Mouse (Mus musculus): ENCODE results near the gene Slc43a1. TPM values are rescaled to one million over a fixed set of nuclear protein-coding genes. Genes with fewer than 3 reads are reported as not detected.
A peak's percentile ranks its signal among the peaks of the same experiment; 100 is the strongest.

The Slc43a1 gene
- total RNA-seq, 2 experiments from 2014 or later = 7.7 to 8.4 TPM

DNA sequence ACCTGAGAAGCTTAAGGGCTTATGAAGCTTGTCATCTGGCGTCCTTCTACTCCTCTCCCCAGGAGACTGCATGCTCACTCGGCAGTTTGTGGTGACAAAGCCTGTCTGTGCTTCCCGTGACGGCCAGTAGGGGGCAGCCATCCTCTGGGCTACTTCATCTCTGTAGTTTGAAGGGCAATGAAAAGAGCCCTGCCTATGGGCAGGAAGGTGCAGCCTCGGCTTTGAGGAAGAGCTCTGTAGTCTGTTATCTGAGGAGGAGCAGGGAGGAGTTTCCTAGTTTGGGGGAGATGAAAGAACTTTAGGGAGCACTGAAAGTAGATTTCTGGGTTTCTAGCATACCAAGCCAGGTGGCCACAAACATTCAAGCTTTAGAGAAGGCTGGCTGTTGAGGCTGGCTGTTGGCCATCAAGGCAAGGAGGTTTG lies 29.9 kb downstream of the Slc43a1 start:
- DNase-seq = peak; percentile 50

- no peak for DNase-seq
Measured at GRCm38 (mm10) chr2:84868977-84869376, 30.3 kb downstream of the Slc43a1 start.

DNA sequence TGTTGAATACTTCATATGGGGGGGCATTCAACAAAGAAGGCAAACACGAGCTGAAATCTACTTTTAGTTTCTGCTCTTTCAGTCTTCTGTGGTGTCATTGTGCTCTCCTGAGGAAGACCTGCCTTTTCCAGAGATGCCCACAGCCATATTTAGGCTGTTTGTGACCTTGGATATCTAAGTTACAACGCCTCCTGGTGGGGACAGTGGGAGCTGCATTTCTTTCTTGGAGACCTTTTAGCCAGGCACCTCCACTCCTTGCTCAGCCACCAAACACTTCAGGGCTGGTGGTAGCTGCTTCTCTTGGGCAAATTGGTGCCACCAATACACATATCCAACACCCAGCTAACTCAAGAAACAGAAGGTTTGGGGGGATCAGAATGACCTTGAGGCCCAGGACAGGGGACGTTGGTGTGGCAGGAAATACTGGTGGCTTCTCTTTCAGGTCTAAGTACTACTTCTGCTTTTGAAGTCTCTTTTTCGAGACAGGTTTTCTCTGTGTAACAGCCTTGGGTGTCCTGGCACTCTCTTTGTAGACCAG lies 32.0 kb downstream of the Slc43a1 start:
- no peak for DNase-seq

DNA sequence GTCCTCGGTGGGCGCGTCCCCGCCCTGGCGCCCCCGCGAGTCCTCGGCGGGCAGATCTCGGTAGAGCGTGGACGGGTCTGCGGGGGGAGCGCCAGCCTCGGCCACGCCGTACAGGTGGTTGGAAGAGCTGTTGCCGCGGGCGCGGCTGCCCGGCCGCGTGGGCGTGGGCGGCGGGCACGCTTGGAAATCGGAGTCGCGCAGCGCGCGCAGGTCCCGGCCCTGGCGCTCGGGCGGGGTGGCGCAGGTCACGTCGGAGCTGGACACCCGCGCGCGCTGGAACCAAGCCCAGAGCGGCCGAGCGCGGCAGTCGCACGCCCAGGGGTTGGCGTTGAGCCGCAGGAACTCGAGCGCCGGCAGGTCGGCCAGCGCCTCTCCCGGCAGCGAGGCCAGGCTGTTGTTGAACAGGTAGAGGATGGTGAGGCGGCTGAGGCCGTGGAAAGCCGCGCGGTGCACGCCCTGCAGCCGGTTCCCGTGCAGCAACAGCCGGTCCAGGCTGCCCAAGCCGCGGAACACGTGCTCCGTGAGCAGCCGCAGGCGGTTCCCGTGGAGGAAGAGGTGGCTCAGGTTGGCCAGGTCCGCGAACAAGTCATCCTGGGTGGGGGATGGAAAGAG lies 33.6 kb downstream of the Slc43a1 start:
- peak; percentile 69 for DNase-seq

- no peak for DNase-seq
Measured at GRCm38 (mm10) chr2:84875842-84876241, 37.2 kb downstream of the Slc43a1 start.

- no peak for DNase-seq
Measured at GRCm38 (mm10) chr2:84880590-84880989, 41.9 kb downstream of the Slc43a1 start.

- no peak for DNase-seq
Measured at GRCm38 (mm10) chr2:84882606-84883005, 44.0 kb downstream of the Slc43a1 start.

- DNase-seq = no peak
Measured at GRCm38 (mm10) chr2:84883084-84883483, 44.4 kb downstream of the Slc43a1 start.

GRCm38 (mm10) chr2:84883530-84883929 lies 44.9 kb downstream of the Slc43a1 start:
- DNase-seq = no peak

DNA sequence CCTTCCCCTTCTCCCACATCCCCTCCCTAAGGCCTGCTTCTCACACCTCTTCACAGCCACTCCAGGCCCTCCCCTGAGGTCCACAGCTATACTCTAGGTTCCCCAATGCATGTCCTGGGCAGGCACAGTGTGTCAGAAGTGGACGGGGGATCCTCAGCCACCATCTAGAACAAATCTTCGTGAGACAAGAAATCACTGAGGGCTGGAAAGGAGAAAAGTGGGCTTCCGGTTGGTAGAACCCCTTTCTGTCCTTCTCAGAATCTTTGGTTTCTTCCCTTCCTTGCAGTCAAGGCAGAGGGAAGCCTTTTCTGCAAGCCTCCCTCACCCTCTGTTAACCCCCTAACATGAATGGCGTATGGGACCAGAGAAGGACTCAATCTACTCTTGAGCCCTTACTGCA lies 45.3 kb downstream of the Slc43a1 start:
- DNase-seq = no peak

- DNase-seq = no peak
Measured at GRCm38 (mm10) chr2:84884611-84885010, 46.0 kb downstream of the Slc43a1 start.

GRCm38 (mm10) chr2:84885084-84886055 lies 46.7 kb downstream of the Slc43a1 start:
- DNase-seq = no peak

- no peak for DNase-seq
Measured at GRCm38 (mm10) chr2:84886234-84886731, 47.6 kb downstream of the Slc43a1 start, which contains the start of gene Rtn4rl2. Gene Rtn4rl2 (minus strand): TSS chr2:84886710.

GRCm38 (mm10) chr2:84886821-84887281 lies 48.2 kb downstream of the Slc43a1 start:
- DNase-seq = no peak

DNA sequence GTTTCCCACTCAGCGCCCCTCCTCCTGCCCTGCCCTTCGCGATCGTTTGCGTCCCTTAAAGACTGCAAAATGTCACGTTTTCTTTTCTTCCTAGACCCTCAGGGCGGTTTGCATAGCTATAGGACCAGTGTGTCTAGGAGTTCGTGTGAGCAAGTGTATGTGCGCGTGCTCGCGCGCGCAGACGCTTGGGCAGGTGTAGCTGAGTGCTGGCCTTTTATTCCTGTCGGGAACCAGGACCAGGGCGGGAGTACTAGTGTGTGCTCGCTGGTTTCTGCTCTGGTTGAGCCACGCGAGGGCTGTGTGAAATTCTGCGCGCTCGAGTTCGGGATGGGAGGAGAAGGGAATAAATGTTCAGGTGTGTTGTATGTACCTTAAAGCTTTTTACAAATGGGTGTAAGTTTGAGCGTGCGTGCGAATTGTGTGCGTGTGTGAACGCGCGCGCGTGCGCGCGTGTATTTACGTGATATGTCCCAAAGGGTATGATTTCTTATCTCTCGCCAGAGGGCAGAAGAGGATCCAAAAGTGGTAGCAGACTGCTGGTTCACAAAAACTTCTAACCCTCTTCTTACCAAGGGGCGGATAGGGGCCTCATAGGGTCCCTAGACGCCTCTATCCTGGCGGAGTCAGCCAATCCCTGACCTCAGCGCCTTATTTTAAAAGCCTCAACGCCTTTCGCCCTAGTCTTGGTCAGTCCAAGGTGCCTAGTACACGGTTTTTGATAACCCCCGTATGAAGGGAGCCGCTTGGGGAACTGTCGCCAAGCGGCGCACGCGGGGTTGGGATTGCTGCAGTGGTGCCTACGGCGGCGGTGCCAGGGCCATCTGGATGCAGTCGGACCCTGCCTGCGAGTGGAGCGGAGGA lies 49.0 kb downstream of the Slc43a1 start:
- DNase-seq = no peak

DNA sequence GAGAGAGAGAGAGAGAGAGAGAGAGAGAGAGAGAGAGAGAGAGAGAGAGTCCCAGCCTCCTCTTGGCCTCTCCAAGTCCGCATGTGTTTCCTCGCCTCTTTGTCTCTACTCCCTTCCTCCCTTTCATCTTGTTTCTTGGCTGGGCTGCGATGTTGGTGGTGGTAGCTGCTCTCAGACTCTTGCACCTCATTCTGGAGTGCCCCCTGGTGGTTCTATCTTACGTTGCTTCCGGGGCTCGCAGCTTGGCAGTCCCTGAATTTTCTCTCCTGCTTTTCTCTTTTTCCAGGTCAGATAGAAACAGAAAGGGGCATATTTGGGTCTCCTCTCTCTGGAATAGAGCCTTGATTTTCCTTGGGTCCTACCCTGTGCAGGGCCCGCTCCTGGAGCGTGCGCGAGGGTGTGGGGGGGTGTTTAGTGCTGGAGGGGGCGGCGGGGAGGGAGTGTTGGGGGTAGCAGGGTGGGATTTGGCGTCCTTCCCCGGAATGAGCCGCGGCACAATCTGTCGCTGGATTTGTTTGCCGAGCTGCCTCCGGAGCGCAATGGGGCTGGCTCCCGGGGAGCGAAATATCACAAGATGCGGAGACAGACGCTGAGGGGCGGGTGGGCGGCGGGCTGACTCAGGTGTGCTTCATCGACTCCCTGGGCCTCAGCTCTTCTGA lies 50.1 kb downstream of the Slc43a1 start:
- peak; percentile 40 for DNase-seq

- DNase-seq = no peak
Measured at GRCm38 (mm10) chr2:84889316-84890044, 50.8 kb downstream of the Slc43a1 start.

GRCm38 (mm10) chr2:84890045-84890340 lies 51.3 kb downstream of the Slc43a1 start:
- peak; percentile 70 for DNase-seq

GRCm38 (mm10) chr2:84893359-84893758 lies 54.7 kb downstream of the Slc43a1 start:
- no peak for DNase-seq

DNA sequence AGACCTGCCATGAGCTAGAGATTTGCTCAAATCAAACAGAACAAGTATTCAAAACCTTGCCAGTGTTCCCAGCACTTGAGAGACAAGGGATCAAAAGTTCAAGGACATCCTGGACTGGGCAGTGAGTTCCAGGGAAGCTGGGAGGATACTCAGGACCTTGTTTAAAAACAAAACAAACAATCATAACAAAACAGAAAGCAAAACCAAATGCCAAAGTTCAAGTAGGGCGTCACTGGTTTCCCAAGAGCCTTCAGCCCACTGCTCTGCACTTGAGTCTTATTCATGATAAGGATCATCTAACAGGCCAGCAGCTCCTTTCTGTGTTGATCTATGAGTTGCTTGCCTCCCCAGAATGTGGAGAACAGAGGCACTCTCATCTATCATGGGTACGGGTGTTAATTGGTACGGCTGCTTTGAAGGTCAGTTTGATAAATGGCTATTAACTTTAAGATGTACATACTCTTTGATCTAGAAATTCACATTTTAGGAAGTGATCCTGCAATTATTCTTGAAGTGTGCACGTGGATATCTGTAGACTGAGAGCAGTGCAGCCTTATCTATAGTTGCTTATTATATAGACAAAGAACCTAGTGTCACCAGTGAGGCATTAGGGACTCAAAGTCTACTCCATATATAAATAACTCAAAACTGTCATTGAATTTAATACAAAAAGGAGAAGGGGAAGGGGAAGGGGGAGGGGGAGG lies 57.0 kb downstream of the Slc43a1 start:
- DNase-seq = no peak
